Mouse (Mus musculus) megakaryocyte, embryonic 14.5 days (primary cell): ENCODE data around the gene Abcc4.

Experiments used
- FLI1 ChIP-seq: IDR thresholded peaks from 2 replicates; pipeline ENCODE4 v1.6.1; 2012; ENCODE audit warnings: low read length, inconsistent platforms, mixed read lengths
- GATA1 ChIP-seq: IDR thresholded peaks from 3 replicates; pipeline ENCODE4 v1.6.1; 2012; ENCODE audit warnings: mixed read lengths, low read length, inconsistent platforms, borderline replicate concordance

GRCm38 (mm10) chr14:118552901-118553475, 153.0 kb downstream of the Abcc4 start:
- TF ChIP-seq GATA1 (no peak), FLI1 (no peak)
